Mouse (Mus musculus) midbrain, embryonic 13.5 days (tissue): ENCODE measurements around the gene Snf8. TPM values are rescaled to one million over a fixed set of nuclear protein-coding genes. Genes with fewer than 3 reads are reported as not detected.

Source experiments
- ATAC-seq: fragments of 200-750 bp; cut with Nextera tagmentation; 2 replicates; pipeline ENCODE4 v1.8.0; 2017; ENCODE audit warnings: mild to moderate bottlenecking, moderate TSS enrichment, moderate library complexity
- H3K27ac ChIP-seq: fragments of 300-500 bp; sonication (generic); 2 replicates; pipeline ENCODE4 v1.5.1; 2015; ENCODE audit warnings: inconsistent platforms, mild to moderate bottlenecking, moderate library complexity
- H3K27me3 ChIP-seq: fragments of 300-500 bp; sonication (generic); 2 replicates; pipeline ENCODE4 v1.6.1; 2015; ENCODE audit warnings: mild to moderate bottlenecking, inconsistent platforms
- H3K36me3 ChIP-seq: fragments of 300-500 bp; sonication (generic); 2 replicates; pipeline ENCODE4 v1.6.1; 2015; ENCODE audit warnings: mild to moderate bottlenecking, inconsistent platforms
- H3K4me1 ChIP-seq: fragments of 300-500 bp; sonication (generic); replicated peaks from 2 replicates; pipeline ENCODE4 v1.6.1; 2015; ENCODE audit warnings: inconsistent platforms
- H3K4me2 ChIP-seq: fragments of 300-500 bp; sonication (generic); replicated peaks from 2 replicates; pipeline ENCODE4 v1.6.1; 2015; ENCODE audit warnings: moderate library complexity, mild to moderate bottlenecking, inconsistent platforms
- H3K4me3 ChIP-seq: fragments of 300-500 bp; sonication (generic); replicated peaks from 2 replicates; pipeline ENCODE4 v1.5.1; 2015; ENCODE audit warnings: mild to moderate bottlenecking, inconsistent platforms
- H3K9ac ChIP-seq: fragments of 300-500 bp; sonication (generic); replicated peaks from 2 replicates; pipeline ENCODE4 v1.6.1; 2015; ENCODE audit warnings: mild to moderate bottlenecking, inconsistent platforms
- H3K9me3 ChIP-seq: fragments of 300-500 bp; sonication (generic); 2 replicates; pipeline ENCODE4 v1.6.1; 2016; ENCODE audit warnings: mild to moderate bottlenecking, inconsistent platforms
- WGBS: fragments of 180-500 bp; shearing (Covaris S2); methylation state at CpG from one replicate; pipeline ENCODE4 v1.1.7; 2015; 5-methylcytosine and 5-hydroxymethylcytosine counted together
- polyA plus RNA-seq: library from polyadenylated mRNA; unstranded; fragments of >200 nt; fragmentation: Nextera tagmentation; extraction: Ambion mirVana; gene quantifications from 2 replicates; pipeline ENCODE4 v1.2.1, GENCODE M21; 2015

The Snf8 gene
- polyA plus RNA-seq, 1 experiment from 2014 or later, result 142 TPM

DNA sequence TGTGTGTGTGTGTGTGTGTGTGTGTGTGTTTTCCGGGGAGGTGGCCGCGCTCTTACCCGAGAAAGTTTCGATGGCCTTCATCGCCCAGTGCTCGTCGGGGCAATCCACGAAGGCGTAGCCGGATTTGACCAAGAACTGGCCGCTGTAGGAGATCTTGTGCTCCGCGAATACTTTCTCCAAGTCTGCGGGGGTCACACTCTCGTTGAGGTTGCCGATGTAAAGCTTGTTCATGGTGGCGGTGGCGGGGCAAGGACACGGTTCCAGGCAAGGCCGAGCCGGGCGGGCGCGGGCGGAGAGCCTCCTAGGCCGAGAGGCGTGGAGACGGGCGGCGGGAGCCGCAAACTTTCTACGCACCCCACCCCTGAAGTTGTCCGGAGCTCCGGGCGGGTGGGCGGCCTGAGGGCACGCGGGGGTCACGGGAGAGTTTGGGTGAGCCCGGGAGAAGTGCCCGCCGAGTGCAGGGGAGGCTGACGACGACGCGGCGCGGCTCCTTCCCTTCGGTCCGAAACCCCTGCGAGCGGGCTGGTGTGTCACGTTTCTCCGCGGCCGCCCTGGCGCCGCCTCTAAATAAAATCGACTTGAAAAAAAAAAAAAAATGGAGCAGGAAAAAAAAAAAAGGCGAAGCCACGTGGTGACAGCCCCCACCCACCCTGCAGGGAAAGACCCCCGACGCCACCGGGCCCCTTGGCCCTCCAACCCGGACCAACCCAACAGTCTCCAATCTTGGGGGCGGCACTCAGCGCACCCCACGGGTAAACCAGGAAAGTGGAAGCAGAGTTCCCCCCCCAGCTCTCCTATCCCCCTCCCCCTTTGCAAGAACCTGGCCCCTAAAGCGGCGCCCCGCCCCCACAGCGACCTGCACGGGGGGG, 29.0 kb upstream of the Snf8 start, which contains the start of gene Igf2bp1:
TSS of gene Igf2bp1 (minus strand) at position 538 of the 869 bp plus-strand sequence.
- peak; percentile 43 for ATAC-seq
- Histone ChIP-seq H3K4me2 (peak within 1 kb of the TSS; percentile 80), H3K9me3 (no peaks in the 10 kb centered on the region), H3K27me3 (no peaks in the 10 kb centered on the region), H3K27ac (peak within 1 kb of the TSS; percentile 98), H3K4me1 (peaks cover 38% of the 10 kb centered on the region), H3K36me3 (no peaks in the 10 kb centered on the region), H3K9ac (peak within 1 kb of the TSS; percentile 91), H3K4me3 (peak within 1 kb of the TSS; percentile 88)
- under 1% methylated on average over 45 of the region's 74 CpGs for WGBS

DNA sequence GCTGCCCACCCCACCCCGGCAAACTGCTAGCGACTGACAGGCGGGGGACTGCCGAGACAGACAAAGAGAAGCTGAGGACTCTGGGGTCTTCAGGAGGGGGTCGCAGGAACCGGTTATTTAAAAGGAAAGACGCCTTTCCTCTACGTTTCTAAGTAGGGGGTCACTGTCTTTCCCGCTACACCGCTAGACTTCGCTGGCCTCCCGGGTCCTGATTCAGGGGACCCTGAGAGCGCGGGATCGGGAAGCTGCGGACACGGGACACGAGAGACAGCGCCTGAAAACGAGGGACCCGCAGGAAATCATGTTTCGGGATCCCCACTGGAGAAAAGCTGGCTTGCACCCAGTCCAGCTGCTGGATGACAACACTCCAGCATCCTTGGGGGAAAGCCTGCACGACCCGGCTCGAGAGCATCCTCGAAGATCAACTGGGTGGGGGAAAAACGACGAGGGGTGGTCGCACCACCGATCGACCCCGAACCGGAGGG, 28.3 kb upstream of the Snf8 start:
- Histone ChIP-seq H3K4me1 (peaks cover 32% of the 10 kb centered on the region), H3K36me3 (no peaks in the 10 kb centered on the region)
- WGBS, result under 1% methylated on average over 33 of the region's 33 CpGs

DNA sequence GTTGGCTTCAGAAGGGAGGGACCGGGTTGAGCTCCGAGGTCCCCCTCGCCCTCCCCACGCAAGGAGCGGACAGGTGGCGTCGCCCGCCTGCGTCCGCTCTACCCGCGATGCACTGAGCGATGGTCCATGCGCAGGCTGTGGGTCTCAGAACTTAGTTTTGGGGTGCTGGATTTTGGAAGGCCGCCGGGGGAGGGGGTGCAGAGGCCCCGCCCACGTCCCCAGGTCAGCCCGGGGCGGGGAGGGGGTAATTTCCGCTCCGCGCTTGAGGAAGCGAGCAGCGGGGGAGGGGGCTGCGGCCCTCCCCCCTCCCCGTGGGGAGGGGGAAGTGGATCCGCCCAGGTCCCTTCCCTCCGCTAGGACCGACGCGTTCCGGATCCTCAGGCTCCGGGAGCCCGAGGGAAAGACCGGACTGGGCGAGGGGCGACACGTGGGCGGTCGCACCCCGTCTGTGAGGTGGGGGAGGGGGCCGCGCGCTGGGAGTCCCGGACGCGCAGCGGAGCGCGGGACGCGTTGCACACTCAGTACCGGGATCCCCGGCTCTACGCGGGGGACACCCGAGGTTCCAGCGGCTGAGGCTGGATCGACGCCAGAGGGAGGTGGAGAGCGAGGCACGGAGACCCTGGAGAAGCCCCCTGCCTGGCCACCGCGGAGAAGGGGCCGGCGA, 27.7 kb upstream of the Snf8 start:
- H3K4me3 ChIP-seq, result peak overlapping the region; percentile 88
- H3K9me3 ChIP-seq, result no peaks in the 10 kb centered on the region
- H3K27me3 ChIP-seq, result no peaks in the 10 kb centered on the region
- H3K4me1 ChIP-seq, result peaks cover 26% of the 10 kb centered on the region
- H3K4me2 ChIP-seq, result peak overlapping the region; percentile 80
- no peaks in the 10 kb centered on the region for H3K36me3 ChIP-seq
- ATAC-seq, result peak; percentile 86
- 1% methylated on average over 52 of the region's 67 CpGs for WGBS
- H3K9ac ChIP-seq, result peak overlapping the region; percentile 91
- H3K27ac ChIP-seq, result peak overlapping the region; percentile 98

More for the DNA sequence above, 28.3 kb upstream of the Snf8 start:
- no peaks in the 10 kb centered on the region for H3K27me3 ChIP-seq
- H3K9me3 ChIP-seq, result no peaks in the 10 kb centered on the region
- H3K4me2 ChIP-seq, result peak overlapping the region; percentile 80
- ATAC-seq, result peak; percentile 57
- H3K27ac ChIP-seq, result peak overlapping the region; percentile 98
- peak overlapping the region; percentile 91 for H3K9ac ChIP-seq
- H3K4me3 ChIP-seq, result peak overlapping the region; percentile 88

DNA sequence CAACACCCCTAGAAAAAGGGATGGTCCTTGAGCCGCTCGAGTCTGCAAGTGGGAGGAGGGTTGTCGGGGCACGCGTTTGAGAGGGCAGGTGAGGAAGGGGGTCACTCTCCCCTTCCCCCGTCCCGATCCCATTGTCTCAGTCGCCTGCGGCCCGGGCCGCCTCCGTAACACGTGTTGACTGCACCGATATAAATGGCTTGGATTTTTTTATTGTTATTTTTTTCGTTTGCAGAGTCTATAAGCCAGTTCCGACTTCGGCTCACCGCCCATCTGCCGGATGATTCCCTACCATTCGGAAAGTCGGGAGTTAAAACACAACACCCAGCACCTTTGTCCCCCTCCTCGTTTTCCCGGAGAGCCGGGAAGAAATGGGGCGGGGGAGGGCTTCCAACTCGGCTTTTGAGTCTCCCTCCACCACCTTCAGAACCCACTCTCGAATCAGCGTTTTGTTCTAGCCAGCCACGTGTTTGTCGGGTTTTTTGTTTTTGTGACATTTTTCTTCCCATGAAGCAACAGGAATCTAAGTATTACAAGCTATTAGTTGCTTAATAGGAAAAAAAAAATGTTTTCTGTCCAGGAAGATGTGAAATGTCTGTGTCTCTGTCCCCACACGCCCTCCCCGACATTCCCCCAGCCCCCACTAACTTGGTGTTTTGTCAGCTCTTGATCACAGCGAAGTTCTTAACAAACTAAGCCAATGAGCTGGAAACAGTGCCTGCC, 27.0 kb upstream of the Snf8 start:
- Histone ChIP-seq H3K36me3 (no peaks in the 10 kb centered on the region), H3K27me3 (no peaks in the 10 kb centered on the region), H3K4me2 (peak overlapping the region; percentile 80), H3K4me1 (peaks cover 25% of the 10 kb centered on the region), H3K4me3 (peak overlapping the region; percentile 88), H3K27ac (peak overlapping the region; percentile 98), H3K9me3 (no peaks in the 10 kb centered on the region), H3K9ac (peak overlapping the region; percentile 91)
- WGBS, result under 1% methylated on average over 33 of the region's 33 CpGs
- ATAC-seq, result no peak

DNA sequence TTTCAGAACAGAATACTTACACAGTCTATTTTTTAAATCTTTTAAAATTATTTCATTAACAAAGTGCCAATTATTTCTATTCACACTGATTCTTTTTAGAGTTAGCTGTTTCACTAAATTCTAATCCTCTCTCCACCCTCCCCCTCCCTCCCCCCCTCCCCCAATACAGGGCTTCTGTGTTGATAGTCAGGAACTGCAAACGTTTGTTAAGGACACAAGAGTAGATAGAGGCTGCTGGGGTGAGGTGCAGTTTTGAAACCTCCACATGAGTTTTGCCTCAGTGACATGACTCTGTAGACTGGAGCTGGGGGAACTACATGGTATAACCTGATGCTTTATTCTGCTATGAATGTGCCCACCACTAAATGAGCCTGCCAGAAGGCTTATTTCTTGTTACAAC, 25.9 kb upstream of the Snf8 start:
- no peak for ATAC-seq
- no peak overlapping the region for H3K27ac ChIP-seq
- no peaks in the 10 kb centered on the region for H3K27me3 ChIP-seq
- peaks cover 19% of the 10 kb centered on the region for H3K4me1 ChIP-seq
- H3K9ac ChIP-seq, result no peak overlapping the region
- no peak overlapping the region for H3K4me2 ChIP-seq
- no peaks in the 10 kb centered on the region for H3K36me3 ChIP-seq
- no peak overlapping the region for H3K4me3 ChIP-seq
- 4% methylated on average over 1 of the region's 1 CpGs for WGBS
- H3K9me3 ChIP-seq, result no peaks in the 10 kb centered on the region

DNA sequence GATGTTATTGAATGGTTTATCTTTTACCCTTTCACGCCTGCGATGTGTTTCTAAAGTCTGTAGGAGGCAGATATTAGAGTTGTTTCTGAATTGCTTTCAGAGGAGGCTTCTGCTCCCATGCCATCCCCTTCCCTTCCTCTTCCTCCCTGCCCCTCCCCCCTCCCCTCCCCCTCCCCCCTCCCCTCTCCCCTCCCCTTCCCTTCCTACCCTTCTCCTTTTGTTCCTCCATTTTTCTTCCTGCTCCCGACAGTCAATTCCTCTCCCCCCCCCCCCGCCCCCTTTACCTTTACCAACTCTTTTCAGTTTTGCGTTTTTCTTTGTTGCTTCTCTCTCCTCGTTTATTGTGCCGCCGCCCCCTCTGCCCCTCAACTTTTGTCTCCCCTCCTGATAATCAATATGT, 22.7 kb upstream of the Snf8 start:
- no peak overlapping the region for H3K9ac ChIP-seq
- WGBS, result 4% methylated on average over 5 of the region's 8 CpGs
- H3K9me3 ChIP-seq, result no peaks in the 10 kb centered on the region
- H3K4me2 ChIP-seq, result peak overlapping the region; percentile 36
- H3K4me1 ChIP-seq, result peaks cover 14% of the 10 kb centered on the region
- no peak for ATAC-seq
- H3K4me3 ChIP-seq, result 0 out of 2 replicates have a peak overlapping the region, but pooled peaks have one; percentile 5
- H3K36me3 ChIP-seq, result no peaks in the 10 kb centered on the region
- H3K27me3 ChIP-seq, result no peaks in the 10 kb centered on the region
- no peak overlapping the region for H3K27ac ChIP-seq

GRCm38 (mm10) chr11:96015421-96015820, 19.3 kb upstream of the Snf8 start:
- Histone ChIP-seq H3K36me3 (no peaks in the 10 kb centered on the region), H3K4me1 (peaks cover 9% of the 10 kb centered on the region), H3K9me3 (no peaks in the 10 kb centered on the region), H3K9ac (no peak overlapping the region), H3K4me3 (no peak overlapping the region), H3K27ac (no peak overlapping the region), H3K4me2 (no peak overlapping the region), H3K27me3 (no peaks in the 10 kb centered on the region)
- ATAC-seq, result no peak
- whole genome bisulfite sequencing, result 52% methylated on average over 5 of the region's 5 CpGs

GRCm38 (mm10) chr11:96017941-96018351, 16.7 kb upstream of the Snf8 start:
- Histone ChIP-seq H3K36me3 (no peaks in the 10 kb centered on the region), H3K9ac (no peak overlapping the region), H3K27ac (no peak overlapping the region), H3K4me1 (peaks cover under 1% of the 10 kb centered on the region), H3K4me3 (no peak overlapping the region), H3K9me3 (no peaks in the 10 kb centered on the region), H3K4me2 (no peak overlapping the region), H3K27me3 (no peaks in the 10 kb centered on the region)
- WGBS, result 17% methylated on average over 9 of the region's 9 CpGs
- no peak for ATAC-seq

DNA sequence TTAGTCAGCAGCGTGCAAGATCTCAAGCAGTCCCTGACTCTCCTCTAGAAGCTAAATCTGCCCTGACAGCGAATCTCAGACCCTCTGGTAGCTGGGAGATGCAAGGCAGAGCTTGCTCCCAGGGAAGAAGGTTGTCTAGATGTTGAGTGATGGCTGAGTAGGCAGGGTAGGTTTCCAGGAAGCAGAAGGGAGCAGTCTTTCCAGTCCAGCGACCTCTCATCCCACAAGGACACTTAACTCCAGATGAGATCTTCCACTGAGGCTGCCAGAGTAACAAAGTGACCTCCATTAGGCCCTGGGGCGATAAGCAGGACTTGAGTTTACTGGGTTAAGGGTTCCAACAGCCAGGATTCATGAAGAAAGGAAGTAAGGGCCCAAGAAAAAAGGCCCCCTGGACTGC, 14.1 kb upstream of the Snf8 start:
- Histone ChIP-seq H3K4me3 (no peak overlapping the region), H3K9ac (no peak overlapping the region), H3K27me3 (no peaks in the 10 kb centered on the region), H3K36me3 (no peaks in the 10 kb centered on the region), H3K9me3 (no peaks in the 10 kb centered on the region), H3K27ac (no peak overlapping the region), H3K4me1 (no peaks in the 10 kb centered on the region), H3K4me2 (no peak overlapping the region)
- WGBS, result 81% methylated on average over 4 of the region's 4 CpGs
- ATAC-seq, result no peak

GRCm38 (mm10) chr11:96028130-96028529, 6.6 kb upstream of the Snf8 start:
- WGBS, result 58% methylated on average over 5 of the region's 5 CpGs

GRCm38 (mm10) chr11:96030571-96030970, 4.1 kb upstream of the Snf8 start:
- no peak for ATAC-seq
- H3K9ac ChIP-seq, result no peak overlapping the region
- peaks cover 12% of the 10 kb centered on the region for H3K4me1 ChIP-seq
- no peak overlapping the region for H3K27ac ChIP-seq
- H3K4me2 ChIP-seq, result no peak overlapping the region
- H3K9me3 ChIP-seq, result no peaks in the 10 kb centered on the region
- H3K4me3 ChIP-seq, result no peak overlapping the region
- H3K36me3 ChIP-seq, result no peaks in the 10 kb centered on the region
- WGBS, result 90% methylated on average over 3 of the region's 3 CpGs
- H3K27me3 ChIP-seq, result peaks cover 10% of the 10 kb centered on the region; the same call in 1 of the 2 replicates

More at GRCm38 (mm10) chr11:96028130-96028529, 6.6 kb upstream of the Snf8 start:
- ATAC-seq, result no peak
- H3K27me3 ChIP-seq, result peaks cover 10% of the 10 kb centered on the region; the same call in 1 of the 2 replicates
- H3K9me3 ChIP-seq, result no peaks in the 10 kb centered on the region
- H3K4me3 ChIP-seq, result no peak overlapping the region
- H3K9ac ChIP-seq, result no peak overlapping the region
- H3K4me1 ChIP-seq, result no peaks in the 10 kb centered on the region
- no peak overlapping the region for H3K27ac ChIP-seq
- H3K4me2 ChIP-seq, result no peak overlapping the region
- no peaks in the 10 kb centered on the region for H3K36me3 ChIP-seq
